Mouse (Mus musculus) heart, postnatal 14 days (tissue): Measurements from ENCODE around the gene Srp9. TPM values are rescaled to one million over a fixed set of nuclear protein-coding genes. Genes with fewer than 3 reads are reported as not detected.
"Not testable (repeated sequence)": the region's sequence is repeated elsewhere in the genome, so short reads cannot be mapped to it uniquely, and the experiment has no call there.

Source experiments
- DNase-seq, 2 experiments: peaks; one replicate each; pipeline ENCODE4 v3.0.0; 2021 to 2022
- intact Hi-C: fragments of 180-260 bp; cut with DNase I; formaldehyde crosslinking; loops from one replicate; pipeline ENCODE4 v1.15.1; 2025
- total RNA-seq, 2 experiments: library from RNA; stranded (reverse); gene quantifications; 2 replicates each; pipeline ENCODE4 v1.2.3; 2021

Gene Srp9
- total RNA-seq, 2 experiments from 2014 or later = 42.6 to 46.6 TPM

GRCm38 (mm10) chr1:182138172-182138571 is 13.6 kb downstream of the Srp9 start:
- no peak for DNase-seq
- intact Hi-C loops = no loop called here

- intact Hi-C loops = loop anchor here (1.0 to 10.0 kb wide), 2 partner anchors 145 to 251 kb away; partner anchors contain the start of gene Degs1
- DNase-seq = no peak
Observed at GRCm38 (mm10) chr1:182139937-182140336, 15.4 kb downstream of the Srp9 start.

GRCm38 (mm10) chr1:182140370-182140769 is 15.8 kb downstream of the Srp9 start:
- peak; percentile 78 to 88 for DNase-seq
- intact Hi-C loops = loop anchor here (1.0 to 10.0 kb wide), 2 partner anchors 144 to 251 kb away; partner anchors contain the start of gene Degs1

GRCm38 (mm10) chr1:182142725-182143124 is 18.2 kb downstream of the Srp9 start:
- intact Hi-C loops = loop anchor here (10.0 kb wide), 1 partner anchor 142 kb away; the partner anchor contains the start of gene Degs1
- DNase-seq = no peak

GRCm38 (mm10) chr1:182143288-182143687 is 18.8 kb downstream of the Srp9 start:
- intact Hi-C loops = loop anchor here (10.0 kb wide), 1 partner anchor 142 kb away; the partner anchor contains the start of gene Degs1
- DNase-seq = peak; percentile 8 to 23

GRCm38 (mm10) chr1:182145546-182145945 is 21.0 kb downstream of the Srp9 start:
- intact Hi-C loops = loop anchor here (10.0 kb wide), 1 partner anchor 139 kb away; the partner anchor contains the start of gene Degs1
- DNase-seq = no peak

GRCm38 (mm10) chr1:182148864-182149514 is 24.5 kb downstream of the Srp9 start:
- no peak for DNase-seq

GRCm38 (mm10) chr1:182149966-182150365 is 25.4 kb downstream of the Srp9 start:
- intact Hi-C loops = loop anchor here (10.0 kb wide), 1 partner anchor 135 kb away; the partner anchor contains the start of gene Degs1
- DNase-seq = no peak

More at GRCm38 (mm10) chr1:182148864-182149514, 24.5 kb downstream of the Srp9 start:
- intact Hi-C loops = loop anchor here (10.0 kb wide), 1 partner anchor 136 kb away; the partner anchor contains the start of gene Degs1

GRCm38 (mm10) chr1:182157734-182158133 is 33.2 kb downstream of the Srp9 start:
- intact Hi-C loops = no loop called here
- DNase-seq = no peak

GRCm38 (mm10) chr1:182159575-182159974 is 35.0 kb downstream of the Srp9 start:
- intact Hi-C loops = no loop called here
- no peak for DNase-seq

- intact Hi-C loops = no loop called here
Observed at GRCm38 (mm10) chr1:182162951-182163350, 38.4 kb downstream of the Srp9 start.

GRCm38 (mm10) chr1:182164386-182164785 is 39.8 kb downstream of the Srp9 start, which contains the start of gene Vmn1r1:
Gene Vmn1r1 (minus strand): TSS chr1:182164486.
- intact Hi-C loops = no loop called here
- no peak for DNase-seq

More at GRCm38 (mm10) chr1:182162951-182163350, 38.4 kb downstream of the Srp9 start:
- no peak for DNase-seq

GRCm38 (mm10) chr1:182170206-182170605 is 45.7 kb downstream of the Srp9 start:
- intact Hi-C loops, DNase-seq: not testable (repeated sequence)

- DNase-seq, intact Hi-C loops: not testable (repeated sequence)
Observed at GRCm38 (mm10) chr1:182176985-182177384, 52.4 kb downstream of the Srp9 start.

- intact Hi-C loops = no loop called here
- DNase-seq = no peak
Observed at GRCm38 (mm10) chr1:182181456-182182305, 57.1 kb downstream of the Srp9 start.

Other genes with a start within 250 kb of the Srp9 start
- gene Enah, start 104.7 kb upstream of the Srp9 start, total RNA-seq = 10 to 100 TPM; 90.6 to 92.1 TPM
- not detected for gene Vmn1r1, start 39.7 kb downstream of the Srp9 start, total RNA-seq
- 10 to 100 TPM; 68.1 to 73.2 TPM for gene Degs1, start 158.1 kb downstream of the Srp9 start, total RNA-seq
- 10 to 100 TPM; 23.6 to 25.0 TPM for gene Fbxo28, start 216.9 kb downstream of the Srp9 start, total RNA-seq